Mouse (Mus musculus) spleen, postnatal 36 days (tissue): Measurements from ENCODE around the gene Lin28b.
"Not testable (repeated sequence)": the region's sequence is repeated elsewhere in the genome, so short reads cannot be mapped to it uniquely, and the experiment has no call there.

Experiments used
- DNase-seq, 2 experiments: peaks; one replicate each; pipeline ENCODE4 v3.0.0; 2022; ENCODE audit warnings: low spot score in 2 of 2, mixed read lengths in 1 of 2

Gene Lin28b

DNA sequence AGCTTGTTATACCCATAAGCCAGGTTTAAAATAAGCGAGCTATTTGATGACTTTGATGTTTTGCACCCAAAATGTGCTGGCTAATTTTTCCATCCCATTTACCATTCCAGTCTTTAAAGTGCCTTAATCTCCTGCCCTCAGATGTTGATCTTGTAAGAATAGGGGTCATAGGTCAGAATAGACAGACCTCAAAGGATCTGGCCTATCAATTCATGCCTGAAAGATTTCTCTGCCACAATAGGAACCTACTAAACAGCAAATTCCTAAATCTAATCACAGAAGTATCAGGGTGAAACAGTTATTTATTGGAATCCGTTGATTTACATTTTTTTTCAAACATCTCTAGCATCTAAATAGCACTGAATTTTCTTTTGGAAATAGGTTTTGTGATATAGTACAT, 74.5 kb downstream of the Lin28b start:
- no peak for DNase-seq

DNA sequence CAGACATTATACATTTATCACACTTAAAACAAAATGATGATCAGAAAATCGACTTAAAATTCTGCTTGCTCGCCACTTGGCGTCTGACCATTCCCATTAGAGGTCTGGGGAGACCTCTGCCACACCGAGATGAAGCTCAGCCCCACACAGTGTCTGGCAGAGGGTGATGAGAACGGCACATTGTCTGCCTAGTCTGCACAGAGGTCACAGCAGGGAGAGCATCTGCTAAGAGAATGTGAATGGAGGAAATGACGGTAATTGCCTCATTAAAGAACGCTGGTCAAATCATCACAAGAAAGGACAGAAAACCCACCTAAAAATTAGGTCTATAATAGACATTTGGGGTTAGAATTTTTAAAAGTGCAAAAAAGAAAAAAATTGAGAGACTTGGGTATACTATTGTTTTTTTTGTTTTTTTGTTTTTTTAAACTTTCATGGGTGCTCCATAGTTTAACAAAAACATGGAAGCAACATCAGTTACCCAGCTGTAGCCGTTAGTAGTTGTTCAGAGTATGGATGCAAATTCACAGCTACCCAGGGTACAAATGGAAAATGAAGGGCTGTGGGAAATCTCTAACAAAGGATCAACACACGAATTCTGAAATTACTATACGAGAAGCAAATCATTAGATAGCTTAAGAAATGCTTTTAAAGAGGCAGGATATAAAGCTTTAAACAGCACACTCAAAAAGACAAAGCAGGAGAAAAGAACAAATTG, 75.4 kb downstream of the Lin28b start:
- DNase-seq, result no peak

DNA sequence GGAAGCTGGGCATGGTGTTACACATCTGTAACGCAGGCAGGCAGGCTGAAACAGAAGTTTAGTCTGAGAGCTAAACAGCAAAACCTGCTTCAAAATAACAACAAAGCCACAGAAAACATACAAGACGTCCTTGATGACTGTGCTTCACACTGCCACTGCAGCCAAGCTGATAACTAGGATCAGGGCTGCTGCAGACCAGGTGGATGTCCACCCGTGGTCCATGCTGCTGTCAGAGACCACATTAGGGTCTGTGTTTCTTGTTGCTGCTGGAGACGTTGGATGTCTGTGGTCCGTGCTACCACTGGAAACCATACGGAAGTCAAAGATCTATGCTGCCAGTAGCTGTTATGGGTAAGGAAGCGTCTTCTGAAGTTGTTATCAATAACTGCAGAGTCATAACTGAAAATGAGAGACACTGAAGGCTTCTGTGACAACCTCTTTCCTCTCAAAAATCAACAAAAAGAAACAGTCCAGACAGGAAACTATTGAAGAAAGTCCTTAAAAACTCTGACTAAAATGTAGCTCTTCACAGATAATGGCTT, 86.4 kb downstream of the Lin28b start:
- DNase-seq, result no peak

DNA sequence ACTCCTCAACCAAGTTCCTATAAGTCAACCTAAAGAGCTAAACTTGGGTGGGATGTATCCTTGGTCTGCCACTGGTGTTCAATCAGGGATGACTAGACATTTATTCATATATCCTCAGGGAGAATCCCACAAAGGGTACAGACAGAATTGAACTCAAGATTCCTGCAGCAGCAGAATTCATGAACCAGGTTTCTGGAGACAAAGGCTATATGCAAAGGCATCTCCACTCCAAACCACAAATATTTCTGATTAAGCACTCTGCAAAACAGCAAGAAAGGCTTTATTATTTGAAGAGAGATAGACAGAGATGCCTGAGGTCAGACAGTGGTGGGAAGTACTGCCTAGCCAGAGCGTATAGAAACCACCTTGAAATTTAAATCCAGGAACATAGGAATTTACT, 88.0 kb downstream of the Lin28b start:
- DNase-seq, result no peak

DNA sequence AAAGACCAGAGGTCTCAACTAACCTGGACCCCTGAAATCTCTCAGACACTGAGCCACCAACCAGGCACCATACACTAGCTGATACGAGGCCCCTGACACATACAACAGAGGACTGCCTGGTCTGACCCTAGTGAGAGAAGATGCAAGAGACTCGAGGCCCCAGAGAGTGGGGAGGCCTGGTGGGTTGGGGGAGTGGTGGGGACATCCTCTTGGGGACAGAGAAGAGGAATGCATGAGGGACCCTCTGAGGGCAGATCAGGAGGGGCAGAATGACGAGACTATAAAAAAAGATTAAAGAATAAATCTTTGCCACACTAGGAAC, 103.6 kb downstream of the Lin28b start:
- DNase-seq, result no peak

DNA sequence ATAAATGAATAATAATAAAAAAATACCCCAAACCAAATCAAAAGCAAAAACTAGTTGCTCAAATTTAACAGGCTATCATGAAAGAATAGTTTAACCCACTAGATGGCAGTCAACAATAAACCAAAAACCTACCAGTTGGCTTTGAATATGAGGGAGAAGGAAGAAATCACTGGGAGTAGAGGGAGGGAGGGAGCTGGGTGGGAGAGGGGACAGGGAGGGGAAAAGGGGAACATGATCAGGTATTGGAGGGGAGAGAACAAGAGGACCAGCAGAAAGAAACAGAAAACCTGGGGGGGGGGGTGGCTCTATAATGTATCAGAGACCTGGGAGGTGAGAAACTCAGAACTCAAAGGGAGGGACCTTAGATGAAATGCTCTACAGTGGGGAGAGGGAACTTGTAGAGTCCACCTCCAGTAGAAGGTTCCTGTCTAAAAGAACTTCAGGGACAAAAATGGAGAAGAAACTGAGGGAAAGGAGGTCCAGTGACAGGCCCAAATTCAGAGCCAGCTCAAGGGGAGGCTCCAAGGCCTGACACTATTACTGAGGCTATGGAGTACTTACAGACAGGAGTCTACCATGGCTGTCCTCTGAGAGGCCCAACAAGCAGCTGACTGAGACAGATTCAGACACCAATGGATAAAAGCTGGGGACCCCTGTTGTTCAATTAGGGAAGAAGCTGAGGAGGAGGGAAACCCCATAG, 104.1 kb downstream of the Lin28b start:
- DNase-seq, result no peak

DNA sequence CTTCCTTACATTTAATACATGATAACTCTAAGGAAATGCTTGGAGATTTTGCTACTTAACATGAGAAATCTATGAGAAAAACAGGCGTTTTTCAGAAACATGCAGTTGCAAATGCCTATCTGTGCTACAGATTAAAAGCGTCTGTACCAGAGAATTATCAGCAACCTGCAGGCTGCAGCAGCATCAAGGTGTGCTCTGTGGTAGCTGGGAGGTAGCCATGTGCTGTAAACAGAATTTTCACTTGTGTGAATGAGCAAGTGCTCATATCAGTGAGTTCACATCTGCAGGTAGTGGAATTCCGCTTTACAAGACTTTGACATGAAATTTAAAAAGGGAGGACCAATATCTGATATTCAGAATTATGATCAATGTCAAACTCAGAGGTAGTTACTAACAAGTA, 107.9 kb downstream of the Lin28b start:
- no peak for DNase-seq

DNA sequence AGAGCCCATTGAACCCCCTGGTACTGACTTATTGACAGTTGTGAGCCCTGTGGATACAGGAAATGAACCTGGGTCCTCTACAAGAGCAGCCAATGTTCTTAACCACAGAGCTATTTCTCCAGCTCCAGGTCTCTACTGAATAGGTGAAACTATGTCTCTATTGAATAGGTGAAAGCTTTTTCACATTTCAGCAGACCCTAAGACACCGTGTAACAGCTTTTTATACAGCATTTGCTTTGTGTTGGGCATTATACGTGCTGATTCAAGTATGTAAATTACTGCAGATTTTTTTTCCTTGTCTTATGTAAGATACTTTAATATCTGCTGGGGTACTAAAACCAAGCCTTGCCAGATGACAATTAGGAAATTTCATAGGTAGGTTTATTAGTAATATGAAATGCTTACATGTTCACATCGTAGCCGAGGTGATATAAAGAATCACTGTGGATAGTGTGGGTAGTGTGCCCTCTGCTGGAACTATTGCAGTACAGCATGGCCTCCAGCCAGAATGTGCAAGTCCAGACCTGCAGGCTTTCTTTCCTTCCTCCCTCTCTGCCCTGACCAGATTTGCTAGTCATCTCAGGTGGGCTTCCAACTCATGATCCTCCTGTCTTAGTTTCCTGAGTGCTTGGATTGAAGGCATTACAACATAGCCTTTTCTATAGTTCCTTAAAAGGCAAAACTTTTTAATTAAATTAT, 113.1 kb downstream of the Lin28b start:
- DNase-seq, result peak; percentile 24 to 33

DNA sequence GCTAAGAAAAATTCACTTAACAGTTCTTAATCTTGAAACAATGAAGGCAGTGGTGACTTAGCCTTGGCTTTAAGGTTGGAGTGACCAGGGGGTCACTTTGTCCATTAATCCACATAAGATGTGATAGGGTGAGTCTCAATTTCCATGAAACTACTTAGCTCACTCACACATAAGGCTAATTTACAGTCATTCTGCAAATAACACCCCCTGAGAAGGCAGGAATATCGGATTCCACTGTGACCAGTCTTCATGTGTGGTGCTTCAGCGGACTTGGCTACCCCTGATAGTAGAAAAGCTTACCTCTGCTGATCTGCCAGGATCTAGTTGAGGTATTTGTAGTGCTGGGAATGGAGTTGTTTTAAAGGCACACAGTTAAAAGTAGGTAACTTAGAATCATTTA, 115.7 kb downstream of the Lin28b start:
- no peak for DNase-seq

DNA sequence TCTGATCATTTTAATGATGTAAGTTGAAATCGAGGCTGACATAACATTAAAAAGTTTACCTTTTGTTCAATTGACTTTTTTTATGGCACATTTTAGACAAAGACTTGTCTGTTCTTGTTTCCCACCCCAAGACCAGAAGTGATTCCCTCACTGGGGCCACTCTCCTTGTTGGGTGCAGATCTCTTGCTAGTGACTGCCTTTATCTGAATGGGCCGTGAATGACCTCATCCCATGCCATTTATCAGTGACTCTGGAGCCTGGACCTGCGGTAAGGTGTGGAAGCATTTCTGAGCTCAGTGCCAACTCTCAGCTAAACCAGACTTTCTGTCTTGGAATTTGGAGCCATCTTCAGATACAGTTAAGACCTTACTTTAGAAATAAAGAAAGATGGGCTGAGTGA, 116.6 kb downstream of the Lin28b start:
- DNase-seq, result no peak

DNA sequence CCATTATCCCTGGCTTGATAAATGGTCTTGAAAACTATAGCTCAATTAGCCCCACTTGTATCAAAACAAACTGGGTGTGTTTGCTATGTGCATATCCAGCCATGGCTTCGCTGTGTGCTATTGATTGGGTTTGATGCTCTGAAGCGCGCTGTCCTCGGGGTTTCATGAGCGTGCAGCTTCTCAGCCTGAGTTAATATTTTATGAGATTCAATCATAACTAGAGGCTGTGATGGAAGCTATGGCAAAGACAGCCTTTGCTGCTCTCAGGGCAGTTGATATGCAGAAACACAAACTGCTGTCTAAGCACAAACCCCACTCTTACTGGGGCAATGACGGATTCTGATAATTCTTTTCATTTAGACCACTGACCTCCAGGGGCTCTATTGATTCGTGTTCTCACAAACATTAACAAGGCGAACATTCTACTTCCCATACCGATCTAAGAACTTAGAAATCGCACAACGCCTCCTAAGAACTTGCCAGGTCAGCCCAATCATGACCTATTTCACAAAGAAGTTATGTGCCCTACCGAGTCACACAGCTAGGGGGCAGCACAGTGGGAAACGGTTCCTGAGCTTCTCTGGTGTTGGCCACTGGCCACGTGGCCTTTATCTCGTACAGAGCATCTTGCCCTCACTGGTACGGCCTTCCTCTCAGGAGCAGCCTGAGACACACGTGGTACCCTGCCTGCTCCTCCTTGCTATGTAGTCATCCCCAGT, 119.0 kb downstream of the Lin28b start:
- DNase-seq, result no peak

DNA sequence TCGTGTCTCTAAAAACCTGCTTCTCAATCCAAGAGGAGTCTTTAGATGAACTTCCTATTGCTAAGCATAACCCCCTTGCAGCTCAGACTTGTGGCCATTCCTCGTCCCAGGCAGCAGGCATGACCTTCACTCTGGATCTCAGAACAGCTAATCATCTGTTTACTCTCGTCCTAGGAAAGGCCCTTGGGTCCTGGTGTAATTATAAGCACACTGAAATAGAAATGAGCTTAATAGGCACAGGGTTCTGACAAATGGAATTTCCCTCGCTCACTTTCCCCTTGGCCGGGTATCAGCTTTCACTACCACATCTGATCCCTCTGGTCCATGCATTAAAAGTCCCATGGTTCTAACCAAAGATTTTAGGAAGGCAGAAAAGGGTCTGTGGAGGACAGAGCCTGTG, 122.8 kb downstream of the Lin28b start:
- no peak for DNase-seq

DNA sequence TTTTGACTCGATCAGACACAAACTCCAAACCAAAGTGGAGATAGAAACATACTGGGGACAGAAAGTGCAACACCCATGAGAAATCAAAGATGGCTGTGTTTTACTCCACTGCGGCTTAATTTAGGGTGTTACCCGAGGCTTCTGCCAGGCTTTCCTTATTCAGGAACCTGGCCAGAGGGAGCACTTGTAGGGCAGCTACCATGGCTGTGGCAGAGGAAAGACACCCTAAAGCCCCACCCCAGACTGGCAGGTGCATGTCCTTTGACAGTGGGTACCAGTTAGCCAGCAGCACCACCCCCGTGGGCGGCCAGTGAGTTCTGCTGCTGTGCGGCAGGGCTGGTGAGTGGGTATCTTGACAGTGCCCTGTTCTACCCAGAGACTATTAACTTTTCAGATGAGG, 130.1 kb downstream of the Lin28b start:
- no peak for DNase-seq

DNA sequence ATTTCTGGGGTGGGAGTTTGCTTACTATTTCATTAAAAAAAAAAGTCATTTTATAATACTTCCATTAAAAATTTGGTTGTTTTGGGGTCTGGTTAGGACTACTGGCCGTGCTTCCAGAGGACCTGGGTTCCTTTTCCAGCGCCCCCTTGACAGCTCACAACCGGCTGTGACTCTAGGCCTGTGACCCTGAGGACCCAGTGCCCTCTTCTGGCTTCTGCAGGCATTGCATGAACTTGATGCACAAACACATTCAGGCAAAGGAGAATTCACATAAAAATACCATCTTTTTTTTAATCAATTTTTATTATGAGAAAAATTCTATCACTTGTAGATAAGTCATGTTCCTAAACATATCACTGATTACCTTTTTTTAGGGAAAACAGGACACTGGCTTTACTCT, 138.1 kb downstream of the Lin28b start:
- not testable (repeated sequence) for DNase-seq

DNA sequence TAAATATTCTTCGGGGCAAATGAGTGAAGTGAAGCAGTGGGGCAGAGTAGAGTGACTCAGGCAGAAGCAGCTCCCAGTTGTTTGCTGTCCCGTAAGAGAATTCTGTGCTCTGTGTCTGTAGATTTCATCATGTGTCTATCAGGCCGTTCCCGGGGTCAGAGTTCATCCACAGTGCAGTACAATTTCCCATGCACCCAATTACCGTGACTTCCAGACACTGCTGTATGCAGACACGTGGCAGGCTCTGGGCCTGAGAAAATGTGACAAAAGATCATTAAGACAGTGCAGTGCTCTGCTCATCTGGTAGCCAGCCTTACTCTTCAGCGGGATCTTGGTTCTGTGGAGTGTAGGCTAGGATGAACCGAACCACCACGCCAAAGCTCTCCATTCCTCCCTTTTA, 141.0 kb downstream of the Lin28b start:
- no peak for DNase-seq

DNA sequence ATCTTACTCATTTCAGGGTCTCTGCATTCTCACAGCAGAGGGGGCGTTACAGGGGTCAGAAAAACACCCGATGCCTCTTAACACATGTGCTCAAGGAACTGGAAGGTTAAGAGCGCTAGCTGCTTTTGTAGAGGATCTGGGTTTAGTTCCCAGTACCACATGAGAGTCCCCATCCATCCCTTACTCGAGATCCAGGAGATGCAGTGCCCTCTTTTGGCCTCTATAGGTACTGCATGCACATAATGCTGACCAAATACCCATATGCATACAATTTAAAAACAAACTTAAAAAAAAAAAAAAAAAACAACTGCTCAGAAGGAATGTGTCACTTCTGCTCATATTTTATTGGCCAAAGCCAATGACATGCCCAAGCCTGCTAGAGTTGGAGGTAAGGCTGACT, 141.8 kb downstream of the Lin28b start:
- DNase-seq, result no peak

DNA sequence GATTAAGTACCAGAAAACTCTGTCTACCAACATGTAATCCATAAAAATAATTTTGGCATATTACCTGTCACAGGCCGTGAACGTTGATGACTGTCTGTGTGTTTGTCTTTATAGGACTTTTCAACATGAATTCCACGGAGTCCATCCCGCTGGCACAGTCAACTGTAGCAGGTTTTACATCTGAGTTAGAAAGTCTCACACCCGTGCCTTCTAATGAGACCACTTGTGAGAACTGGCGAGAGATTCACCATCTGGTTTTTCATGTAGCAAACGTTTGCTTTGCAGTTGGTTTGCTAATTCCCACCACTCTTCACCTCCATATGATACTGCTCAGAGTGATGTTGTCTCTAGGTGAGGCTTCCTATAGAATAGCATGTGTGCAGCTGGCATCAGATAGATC, 147.1 kb downstream of the Lin28b start:
- no peak for DNase-seq

DNA sequence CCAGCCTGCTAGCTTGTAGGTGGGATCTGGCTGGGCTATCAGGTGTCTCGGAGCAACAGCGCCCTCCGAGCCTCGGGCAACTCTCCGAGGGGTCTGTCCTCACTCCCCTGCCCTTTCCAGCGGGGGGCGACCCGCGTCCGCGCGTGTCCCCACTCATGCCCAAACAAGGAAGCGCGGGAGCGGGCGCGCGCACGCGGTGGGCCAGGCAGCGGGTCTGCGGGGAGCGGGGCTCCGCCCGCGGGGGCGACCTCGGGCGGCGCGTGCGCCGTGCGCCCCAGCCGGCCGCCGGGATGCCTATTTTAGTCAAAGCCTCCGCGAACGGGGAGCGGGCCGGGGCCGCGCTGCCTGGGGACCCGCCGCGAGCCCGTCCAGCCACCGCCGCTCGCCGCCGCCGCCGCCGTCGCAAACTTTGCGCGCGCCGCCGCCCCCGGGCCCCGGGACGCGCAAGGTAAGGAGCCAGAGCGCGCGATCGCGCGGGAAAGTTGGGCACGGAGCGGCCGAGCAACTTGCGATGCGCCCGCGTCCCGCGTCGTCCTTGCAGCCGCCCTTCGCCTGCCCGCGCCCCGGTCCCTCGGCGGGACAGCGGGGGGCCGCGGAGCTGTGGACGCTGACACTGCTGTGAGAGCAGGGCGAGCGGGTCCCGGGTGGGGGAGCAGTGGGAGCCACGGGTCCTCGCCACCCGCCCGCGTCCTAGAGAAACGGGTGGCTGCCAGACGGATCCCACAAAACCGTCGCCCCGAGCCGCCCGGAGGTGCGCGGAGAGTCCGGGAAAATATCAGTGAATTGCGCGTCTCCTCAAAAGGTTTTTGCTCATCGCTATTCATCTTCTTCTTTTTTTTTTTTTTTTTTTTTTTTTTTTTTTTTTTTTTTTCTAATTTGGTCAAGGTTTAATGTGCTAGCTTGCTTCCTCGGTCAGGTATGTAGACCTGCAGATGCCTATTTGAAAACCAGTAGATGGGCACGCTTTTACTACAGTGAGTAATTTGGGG, 150.5 kb downstream of the Lin28b start, which contains the start of gene Bves:
Gene Bves (plus strand): TSS at position 339 of the 989 bp plus-strand sequence.
- DNase-seq, result no peak

DNA sequence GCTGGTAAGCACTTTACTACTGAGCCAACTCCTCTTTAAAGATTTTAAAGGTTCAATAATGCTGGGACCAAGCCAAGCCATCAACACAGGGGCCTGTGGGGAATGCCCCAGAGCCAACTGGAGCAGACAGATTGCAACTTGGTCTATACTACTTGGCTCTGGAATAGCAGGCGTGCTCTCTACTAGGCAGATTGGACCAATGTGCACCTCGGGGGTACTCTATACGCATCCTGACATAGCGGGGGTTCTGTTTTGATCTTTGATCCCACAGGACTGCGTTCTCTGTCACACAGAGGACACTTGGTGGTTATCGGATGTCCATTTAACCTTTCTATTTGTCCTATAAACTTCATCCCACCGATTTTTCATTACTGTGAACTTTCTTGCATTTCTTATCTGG, 151.3 kb downstream of the Lin28b start:
- no peak for DNase-seq

DNA sequence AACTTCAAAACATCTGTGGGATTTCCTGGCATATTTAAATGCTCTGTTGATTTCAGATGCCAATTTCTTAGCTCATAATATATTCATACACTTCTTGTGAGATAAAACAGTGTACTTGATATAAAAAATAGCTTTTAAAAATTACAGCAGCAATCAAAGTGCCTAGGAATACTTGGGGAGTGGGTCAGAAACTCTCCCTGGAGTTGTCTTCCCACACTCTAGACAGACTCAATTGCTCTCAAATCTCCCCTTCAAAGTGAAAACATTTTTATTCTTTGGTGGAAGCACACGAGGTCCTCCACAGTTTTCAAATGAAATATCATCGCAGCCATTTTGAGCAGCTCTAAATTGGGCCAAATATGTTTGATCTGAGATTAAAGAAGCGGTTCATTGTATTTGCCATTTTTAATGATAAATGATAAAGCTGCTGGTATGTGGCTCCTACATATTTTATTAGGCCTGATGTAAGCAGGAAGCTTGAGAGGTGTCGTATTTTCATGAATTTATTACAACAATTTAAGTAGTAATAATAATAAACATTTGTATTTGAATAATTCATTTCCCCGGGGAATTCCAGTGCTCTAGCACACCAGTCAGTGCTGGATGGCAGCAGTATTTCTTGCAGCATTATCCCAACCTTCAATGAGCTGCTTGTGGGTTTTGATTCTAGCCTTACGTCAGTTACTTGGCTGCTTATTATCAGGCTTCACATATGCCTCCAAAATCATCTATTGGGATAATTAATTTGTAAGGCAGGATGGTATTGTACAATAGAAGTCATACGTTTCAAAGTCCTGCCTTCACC, 157.8 kb downstream of the Lin28b start:
- DNase-seq, result no peak
